Mouse (Mus musculus) myocyte (in vitro differentiated cells): ENCODE measurements around the gene Ramp2. TPM values are rescaled to one million over a fixed set of nuclear protein-coding genes. Genes with fewer than 3 reads are reported as not detected.

Experiments used
- H3K27me3 ChIP-seq: one replicate; pipeline ENCODE4 v1.6.1; 2011; ENCODE audit not compliant: control insufficient read depth, insufficient read depth, insufficient read length
- H3K36me3 ChIP-seq: one replicate; pipeline ENCODE4 v1.6.1; 2011; ENCODE audit not compliant: control insufficient read depth, insufficient read depth
- H3K4me2 ChIP-seq: one replicate; pipeline ENCODE4 v1.6.1; 2011; ENCODE audit warnings: low read depth, control low read depth
- H3K4me3 ChIP-seq: one replicate; pipeline ENCODE4 v1.5.1; 2011; ENCODE audit warnings: mild to moderate bottlenecking, control low read depth, moderate library complexity
- H3K79me2 ChIP-seq: one replicate; pipeline ENCODE4 v1.6.1; 2011; ENCODE audit not compliant: control insufficient read depth, insufficient read depth
- H3ac ChIP-seq: one replicate; pipeline ENCODE4 v1.6.1; 2011; ENCODE audit not compliant: control insufficient read depth, insufficient read length
- CEBPB ChIP-seq: IDR thresholded peaks from 2 replicates; pipeline ENCODE4 v1.6.1; 2011; ENCODE audit warnings: mild to moderate bottlenecking, moderate library complexity; ENCODE audit not compliant: poor library complexity, insufficient read depth, severe bottlenecking
- E2F4 ChIP-seq: IDR thresholded peaks from one replicate; pipeline ENCODE4 v1.6.1; 2011; ENCODE audit warnings: mild to moderate bottlenecking, control low read depth, moderate library complexity; ENCODE audit not compliant: insufficient read depth
- MAX ChIP-seq: IDR thresholded peaks from one replicate; pipeline ENCODE4 v1.6.1; 2011; ENCODE audit warnings: low read depth, mild to moderate bottlenecking, control low read depth
- MYOD1 ChIP-seq, 3 experiments: IDR thresholded peaks; one replicate each; pipeline ENCODE4 v1.6.1; 2011; ENCODE audit warnings: control low read depth in 2 of 3, low read depth in 2 of 3, mild to moderate bottlenecking in 2 of 3, moderate library complexity in 1 of 3; ENCODE audit not compliant: insufficient read length in 2 of 3, control insufficient read depth in 1 of 3
- MYOG ChIP-seq, 3 experiments: IDR thresholded peaks; one replicate each; pipeline ENCODE4 v1.6.1; 2011; ENCODE audit warnings: control low read depth in 2 of 3, low read depth in 2 of 3, mild to moderate bottlenecking in 2 of 3; ENCODE audit not compliant: insufficient read length in 2 of 3, control insufficient read depth in 1 of 3, insufficient read depth in 1 of 3
- POLR2A ChIP-seq: IDR thresholded peaks from one replicate; pipeline ENCODE4 v1.6.1; 2011; ENCODE audit warnings: low read depth, mild to moderate bottlenecking, control low read depth, moderate library complexity; ENCODE audit not compliant: insufficient read length
- POLR2AphosphoS2 ChIP-seq: IDR thresholded peaks from one replicate; pipeline ENCODE4 v1.6.1; 2011; ENCODE audit warnings: low read depth, control low read depth; ENCODE audit not compliant: insufficient read length
- REST ChIP-seq: IDR thresholded peaks from one replicate; pipeline ENCODE4 v1.6.1; 2011; ENCODE audit warnings: mild to moderate bottlenecking, control low read depth, moderate library complexity; ENCODE audit not compliant: insufficient read depth, insufficient read length
- SRF ChIP-seq: IDR thresholded peaks from one replicate; pipeline ENCODE4 v1.6.1; 2011; ENCODE audit warnings: low read depth; ENCODE audit not compliant: control insufficient read depth, insufficient read length
- TCF12 ChIP-seq: IDR thresholded peaks from one replicate; pipeline ENCODE4 v1.6.1; 2011; ENCODE audit warnings: mild to moderate bottlenecking, control low read depth; ENCODE audit not compliant: poor library complexity, insufficient read depth, severe bottlenecking
- TCF3 ChIP-seq: IDR thresholded peaks from one replicate; pipeline ENCODE4 v1.6.1; 2011; ENCODE audit warnings: low read depth, control low read depth; ENCODE audit not compliant: insufficient read length
- USF1 ChIP-seq: IDR thresholded peaks from one replicate; pipeline ENCODE4 v1.6.1; 2011; ENCODE audit warnings: low read depth, mild to moderate bottlenecking, control low read depth, moderate library complexity
- polyA plus RNA-seq: library from polyadenylated mRNA; unstranded; fragments of >200 nt; fragmentation: generic; extraction: Trizol; gene quantifications from one replicate; pipeline ENCODE4 v1.2.1, GENCODE M21; 2012; ENCODE audit warnings: missing spikeins

Gene Ramp2
- polyA plus RNA-seq = 2.5 TPM

- no peak for TF ChIP-seq POLR2A
- no peak for TF ChIP-seq MYOD1 (IDR thresholded peaks at IDR 0.05; ENCODE audit: control insufficient read depth in 1 of 3, insufficient read length in 2 of 3, low read depth in 2 of 3)
- peak; percentile 74 for TF ChIP-seq REST
- Histone ChIP-seq H3K4me3 (peak within 1 kb of the TSS; percentile 5), H3K36me3 (no peaks in the 10 kb centered on the region), H3K27me3 (no peaks in the 10 kb centered on the region), H3K79me2 (no peaks in the 10 kb centered on the region), H3K4me2 (peak within 1 kb of the TSS; percentile 75), H3ac (peak within 1 kb of the TSS; percentile 1)
Observed at GRCm38 (mm10) chr11:101245855-101246701, at the start of gene Ramp2. Ramp2 (plus strand) TSS chr11:101246028.

- Histone ChIP-seq H3K4me3 (no peak overlapping the region), H3K27me3 (no peaks in the 10 kb centered on the region), H3ac (no peak overlapping the region), H3K79me2 (no peaks in the 10 kb centered on the region), H3K4me2 (no peak overlapping the region), H3K36me3 (peaks cover 16% of the 10 kb centered on the region)
- TF ChIP-seq MYOD1 (IDR thresholded peaks at IDR 0.05; ENCODE audit: control insufficient read depth in 1 of 3, insufficient read length in 2 of 3, low read depth in 2 of 3) (no peak), POLR2AphosphoS2 (no peak), USF1 (no peak), TCF12 (no peak), MAX (no peak)
Observed at GRCm38 (mm10) chr11:101196175-101196574, 49.7 kb upstream of the Ramp2 start.

GRCm38 (mm10) chr11:101199555-101199954 lies 46.3 kb upstream of the Ramp2 start:
- Histone ChIP-seq H3K27me3 (no peaks in the 10 kb centered on the region), H3K79me2 (no peaks in the 10 kb centered on the region), H3ac (no peak overlapping the region), H3K36me3 (peaks cover 34% of the 10 kb centered on the region), H3K4me2 (no peak overlapping the region), H3K4me3 (no peak overlapping the region)
- TF ChIP-seq POLR2AphosphoS2 (no peak), MYOG (IDR thresholded peaks at IDR 0.05; ENCODE audit: control insufficient read depth in 1 of 3, insufficient read depth in 1 of 3, insufficient read length in 2 of 3, low read depth in 2 of 3) (no peak), MYOD1 (IDR thresholded peaks at IDR 0.05; ENCODE audit: control insufficient read depth in 1 of 3, insufficient read length in 2 of 3, low read depth in 2 of 3) (no peak), TCF12 (no peak), CEBPB (no peak), SRF (no peak), E2F4 (no peak), TCF3 (no peak), MAX (no peak), REST (no peak)

GRCm38 (mm10) chr11:101200986-101201385 lies 44.8 kb upstream of the Ramp2 start:
- TF ChIP-seq MYOD1 (IDR thresholded peaks at IDR 0.05; ENCODE audit: control insufficient read depth in 1 of 3, insufficient read length in 2 of 3, low read depth in 2 of 3) (no peak), MAX (no peak), USF1 (no peak), E2F4 (no peak), POLR2AphosphoS2 (no peak), SRF (no peak), MYOG (IDR thresholded peaks at IDR 0.05; ENCODE audit: control insufficient read depth in 1 of 3, insufficient read depth in 1 of 3, insufficient read length in 2 of 3, low read depth in 2 of 3) (no peak), REST (no peak), POLR2A (no peak)
- Histone ChIP-seq H3K27me3 (no peaks in the 10 kb centered on the region), H3ac (no peak overlapping the region), H3K4me3 (no peak overlapping the region), H3K79me2 (no peaks in the 10 kb centered on the region), H3K36me3 (peaks cover 34% of the 10 kb centered on the region), H3K4me2 (no peak overlapping the region)

GRCm38 (mm10) chr11:101211970-101212369 lies 33.9 kb upstream of the Ramp2 start:
- Histone ChIP-seq H3K27me3 (no peaks in the 10 kb centered on the region), H3K36me3 (peaks cover 23% of the 10 kb centered on the region), H3K79me2 (no peaks in the 10 kb centered on the region), H3K4me3 (no peak overlapping the region), H3ac (no peak overlapping the region), H3K4me2 (no peak overlapping the region)
- no peak for TF ChIP-seq MYOD1 (IDR thresholded peaks at IDR 0.05; ENCODE audit: control insufficient read depth in 1 of 3, insufficient read length in 2 of 3, low read depth in 2 of 3)
- TF ChIP-seq MAX = no peak
- TF ChIP-seq TCF12 = no peak
- no peak for TF ChIP-seq MYOG (IDR thresholded peaks at IDR 0.05; ENCODE audit: control insufficient read depth in 1 of 3, insufficient read depth in 1 of 3, insufficient read length in 2 of 3, low read depth in 2 of 3)
- TF ChIP-seq E2F4 = no peak
- TF ChIP-seq CEBPB = no peak
